Mouse (Mus musculus) erythroblast, embryonic 14.5 days (primary cell): ENCODE results near the gene Tmem200b.

ENCODE experiments used
- GATA1 ChIP-seq: IDR thresholded peaks from 2 replicates; pipeline ENCODE4 v1.6.1; 2012; ENCODE audit warnings: low read length, inconsistent platforms, mixed read lengths
- TAL1 ChIP-seq: IDR thresholded peaks from 3 replicates; pipeline ENCODE4 v1.6.1; 2012; ENCODE audit warnings: low read length, inconsistent platforms, mixed read lengths

- no peak for TF ChIP-seq GATA1
- no peak for TF ChIP-seq TAL1
These were observed 30.9 kb upstream of the Tmem200b start for GRCm38 (mm10) chr4:131890692-131891091.
